Mouse (Mus musculus): ENCODE data around the gene Thpo. TPM values are rescaled to one million over a fixed set of nuclear protein-coding genes. Genes with fewer than 3 reads are reported as not detected.

Gene Thpo
- total and polyA plus RNA-seq, 3 experiments: not detected

- Histone ChIP-seq H3K27me3 (ENCODE audit: insufficient read depth, low read length) (peaks cover 79% of the 10 kb centered on the region), H3K9me3 (replicated peaks) (no peaks in the 10 kb centered on the region), H3K4me3 (ENCODE audit: low read depth, low read length) (no peak overlapping the region), H3K36me3 (replicated peaks) (no peaks in the 10 kb centered on the region), H3K4me1 (ENCODE audit: insufficient read depth, low read depth, low read length) (peaks cover 3% of the 10 kb centered on the region; the same call in 1 of the 2 replicates)
- ATAC-seq (ENCODE audit: extremely low read depth, insufficient number of reproducible peaks, low FRiP score, poor library complexity, severe bottlenecking): no peak
- no peak for TF ChIP-seq GATA1 (IDR thresholded peaks at IDR 0.05; ENCODE audit: borderline replicate concordance, low read length)
- TF ChIP-seq GATA2 (IDR thresholded peaks at IDR 0.05; ENCODE audit: borderline replicate concordance, low read depth, low read length): no peak
- no peak for TF ChIP-seq TAL1 (conservative IDR thresholded peaks at IDR 0.05; ENCODE audit: low read depth, low read length)
- no peak for TF ChIP-seq POLR2AphosphoS5 (IDR thresholded peaks at IDR 0.05; ENCODE audit: insufficient replicate concordance, low read depth, low read length)
- no peak for TF ChIP-seq CTCF (IDR thresholded peaks at IDR 0.05; ENCODE audit: low read depth, low read length)
- DNase-seq (ENCODE audit: low spot score): no peak
Observed at GRCm38 (mm10) chr16:20730293-20730711, 4.0 kb downstream of the Thpo start.

GRCm38 (mm10) chr16:20726384-20726783, 7.9 kb downstream of the Thpo start:
- DNase-seq (ENCODE audit: low spot score): no peak
- TF ChIP-seq GATA1 (IDR thresholded peaks at IDR 0.05; ENCODE audit: borderline replicate concordance, low read length) (no peak), POLR2AphosphoS5 (IDR thresholded peaks at IDR 0.05; ENCODE audit: insufficient replicate concordance, low read depth, low read length) (no peak), TAL1 (conservative IDR thresholded peaks at IDR 0.05; ENCODE audit: low read depth, low read length) (no peak)
- H3K27me3 ChIP-seq (ENCODE audit: insufficient read depth, low read length): peaks cover 46% of the 10 kb centered on the region
- H3K36me3 ChIP-seq (replicated peaks): peaks cover 21% of the 10 kb centered on the region
- no peak for ATAC-seq (ENCODE audit: extremely low read depth, insufficient number of reproducible peaks, low FRiP score, poor library complexity, severe bottlenecking)
- H3K4me3 ChIP-seq (ENCODE audit: low read depth, low read length): no peak overlapping the region
- H3K9me3 ChIP-seq (replicated peaks): no peaks in the 10 kb centered on the region
- H3K4me1 ChIP-seq (ENCODE audit: insufficient read depth, low read depth, low read length): peaks cover 14% of the 10 kb centered on the region

DNA sequence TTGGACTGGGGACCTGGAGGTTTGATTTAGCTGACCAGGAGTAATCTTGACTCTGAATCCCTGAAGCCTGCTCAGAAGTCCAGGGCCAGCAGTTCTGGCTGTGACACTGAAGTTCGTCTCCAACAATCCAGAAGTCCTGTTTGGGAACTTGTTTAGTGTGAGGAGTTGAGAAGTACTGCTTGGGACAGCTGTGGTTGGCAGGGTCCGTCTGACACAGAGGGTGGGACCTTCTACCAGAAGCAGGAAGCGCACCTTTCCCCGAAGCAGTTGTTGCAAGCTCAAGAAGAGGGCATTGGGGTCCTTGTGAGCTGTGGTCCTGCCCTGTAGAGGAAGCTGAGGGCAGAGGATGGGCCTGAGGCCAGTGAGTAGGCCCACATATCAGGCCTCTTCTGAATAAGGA, 8.6 kb downstream of the Thpo start:
- Histone ChIP-seq H3K4me1 (ENCODE audit: insufficient read depth, low read depth, low read length) (peaks cover 14% of the 10 kb centered on the region), H3K4me3 (ENCODE audit: low read depth, low read length) (no peak overlapping the region), H3K27me3 (ENCODE audit: insufficient read depth, low read length) (peaks cover 43% of the 10 kb centered on the region), H3K36me3 (replicated peaks) (peaks cover 27% of the 10 kb centered on the region), H3K9me3 (replicated peaks) (no peaks in the 10 kb centered on the region)
- DNase-seq (ENCODE audit: low spot score) (no peak), ATAC-seq (ENCODE audit: extremely low read depth, insufficient number of reproducible peaks, low FRiP score, poor library complexity, severe bottlenecking) (no peak)
- no peak for TF ChIP-seq GATA1 (IDR thresholded peaks at IDR 0.05; ENCODE audit: borderline replicate concordance, low read length)
- TF ChIP-seq CTCF (IDR thresholded peaks at IDR 0.05; ENCODE audit: low read depth, low read length): no peak
- TF ChIP-seq POLR2AphosphoS5 (IDR thresholded peaks at IDR 0.05; ENCODE audit: insufficient replicate concordance, low read depth, low read length): no peak
- TF ChIP-seq TAL1 (conservative IDR thresholded peaks at IDR 0.05; ENCODE audit: low read depth, low read length): no peak
- no peak for TF ChIP-seq GATA2 (IDR thresholded peaks at IDR 0.05; ENCODE audit: borderline replicate concordance, low read depth, low read length)

DNA sequence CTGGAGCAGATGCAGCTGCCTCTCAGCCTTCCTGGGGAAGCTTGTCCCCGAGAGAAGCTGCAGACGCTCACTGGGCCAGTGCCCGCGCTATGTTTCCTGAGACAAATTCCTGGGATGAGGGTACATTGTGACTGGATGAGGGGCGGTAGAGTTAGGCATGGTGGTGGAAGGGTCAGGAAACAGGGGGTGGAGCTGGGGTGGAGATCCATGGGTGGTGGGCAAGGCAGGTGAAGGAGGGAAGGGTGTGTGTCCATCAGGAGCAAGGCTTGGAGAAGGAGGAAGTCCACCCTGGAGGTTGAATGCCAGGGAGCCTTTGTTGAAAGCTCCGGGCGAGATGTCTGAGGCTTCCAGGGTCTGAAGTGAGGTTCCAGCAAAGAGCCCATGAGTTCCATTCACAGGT, 9.0 kb downstream of the Thpo start:
- DNase-seq (ENCODE audit: low spot score) (no peak), ATAC-seq (ENCODE audit: extremely low read depth, insufficient number of reproducible peaks, low FRiP score, poor library complexity, severe bottlenecking) (no peak)
- Histone ChIP-seq H3K4me3 (ENCODE audit: low read depth, low read length) (no peak overlapping the region), H3K9me3 (replicated peaks) (no peaks in the 10 kb centered on the region), H3K36me3 (replicated peaks) (peaks cover 31% of the 10 kb centered on the region), H3K27me3 (ENCODE audit: insufficient read depth, low read length) (peaks cover 39% of the 10 kb centered on the region), H3K4me1 (ENCODE audit: insufficient read depth, low read depth, low read length) (peaks cover 15% of the 10 kb centered on the region)
- TF ChIP-seq GATA2 (IDR thresholded peaks at IDR 0.05; ENCODE audit: borderline replicate concordance, low read depth, low read length) (no peak), GATA1 (IDR thresholded peaks at IDR 0.05; ENCODE audit: borderline replicate concordance, low read length) (no peak), CTCF (IDR thresholded peaks at IDR 0.05; ENCODE audit: low read depth, low read length) (no peak), POLR2AphosphoS5 (IDR thresholded peaks at IDR 0.05; ENCODE audit: insufficient replicate concordance, low read depth, low read length) (no peak), TAL1 (conservative IDR thresholded peaks at IDR 0.05; ENCODE audit: low read depth, low read length) (no peak)

- H3K9me3 ChIP-seq (replicated peaks): no peaks in the 10 kb centered on the region
- H3K27me3 ChIP-seq (ENCODE audit: insufficient read depth, low read length): peaks cover 29% of the 10 kb centered on the region
- peaks cover 20% of the 10 kb centered on the region for H3K4me1 ChIP-seq (ENCODE audit: insufficient read depth, low read depth, low read length)
- no peak overlapping the region for H3K4me3 ChIP-seq (ENCODE audit: low read depth, low read length)
- ATAC-seq (ENCODE audit: extremely low read depth, insufficient number of reproducible peaks, low FRiP score, poor library complexity, severe bottlenecking) (peak; percentile 15; the same call in 1 of the 2 replicates), DNase-seq (ENCODE audit: low spot score) (no peak)
- H3K36me3 ChIP-seq (replicated peaks): peaks cover 41% of the 10 kb centered on the region
- peak; percentile 18; the same call in 1 of the 2 replicates for TF ChIP-seq CTCF (IDR thresholded peaks at IDR 0.05; ENCODE audit: low read depth, low read length)
- no peak for TF ChIP-seq GATA1 (IDR thresholded peaks at IDR 0.05; ENCODE audit: borderline replicate concordance, low read length)
- TF ChIP-seq GATA2 (IDR thresholded peaks at IDR 0.05; ENCODE audit: borderline replicate concordance, low read depth, low read length): no peak
Observed at GRCm38 (mm10) chr16:20724338-20724748, 10.0 kb downstream of the Thpo start.

DNA sequence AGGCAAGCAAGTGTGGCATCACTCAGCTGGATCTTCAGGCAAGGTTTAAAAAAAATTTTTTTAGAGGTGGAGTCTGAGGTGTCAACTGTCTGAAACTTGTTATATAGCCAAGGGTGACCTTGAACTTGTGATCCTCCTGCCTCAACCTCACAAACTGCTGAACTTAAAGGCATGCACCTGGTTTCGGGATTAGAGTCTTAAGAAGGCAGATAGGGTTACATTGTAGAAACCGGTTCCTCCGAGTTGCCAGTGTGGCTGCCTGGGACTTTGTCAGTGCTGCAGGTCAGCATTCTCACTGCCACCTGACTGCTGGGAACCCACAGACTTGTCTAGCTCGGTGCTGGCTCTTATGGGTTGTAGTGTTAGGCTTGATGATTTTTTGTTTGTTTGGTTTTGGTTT, 11.1 kb downstream of the Thpo start:
- Histone ChIP-seq H3K4me1 (ENCODE audit: insufficient read depth, low read depth, low read length) (peaks cover 26% of the 10 kb centered on the region), H3K9me3 (replicated peaks) (no peaks in the 10 kb centered on the region), H3K27me3 (ENCODE audit: insufficient read depth, low read length) (peaks cover 18% of the 10 kb centered on the region), H3K4me3 (ENCODE audit: low read depth, low read length) (no peak overlapping the region), H3K36me3 (replicated peaks) (peaks cover 41% of the 10 kb centered on the region)
- no peak for DNase-seq (ENCODE audit: low spot score)
- TF ChIP-seq POLR2AphosphoS5 (IDR thresholded peaks at IDR 0.05; ENCODE audit: insufficient replicate concordance, low read depth, low read length) (no peak), CTCF (IDR thresholded peaks at IDR 0.05; ENCODE audit: low read depth, low read length) (no peak), TAL1 (conservative IDR thresholded peaks at IDR 0.05; ENCODE audit: low read depth, low read length) (no peak), GATA2 (IDR thresholded peaks at IDR 0.05; ENCODE audit: borderline replicate concordance, low read depth, low read length) (no peak), GATA1 (IDR thresholded peaks at IDR 0.05; ENCODE audit: borderline replicate concordance, low read length) (no peak)
- no peak for ATAC-seq (ENCODE audit: extremely low read depth, insufficient number of reproducible peaks, low FRiP score, poor library complexity, severe bottlenecking)
